Mouse (Mus musculus) thymus, postnatal 25 days (tissue): ENCODE results near the gene Fut2.

Source experiments
- DNase-seq: peaks from one replicate; pipeline ENCODE4 v3.0.0; 2022

Fut2 gene

DNA sequence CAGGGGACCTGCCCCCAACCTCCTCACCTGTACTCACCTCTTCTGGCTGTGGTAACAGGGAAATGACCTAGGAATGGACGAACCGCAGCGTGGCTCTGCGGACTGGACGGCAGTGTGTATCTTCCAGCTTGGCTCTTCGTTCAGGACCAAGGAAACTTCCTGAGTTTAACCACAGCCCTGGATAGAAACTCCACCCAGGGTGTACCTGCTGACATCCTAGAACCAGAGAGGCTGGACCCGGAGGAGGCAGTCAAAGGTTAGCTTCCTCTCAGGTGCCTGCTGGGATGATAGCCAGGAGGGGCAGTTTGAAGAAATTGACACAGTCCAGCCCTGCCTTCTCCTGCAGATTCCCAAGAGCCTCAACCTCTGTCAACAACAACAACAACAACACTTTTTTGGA, at the start of gene Fut2:
Fut2 (minus strand) TSS at position 234 of the 400 bp plus-strand sequence.
- DNase-seq, result no peak

DNA sequence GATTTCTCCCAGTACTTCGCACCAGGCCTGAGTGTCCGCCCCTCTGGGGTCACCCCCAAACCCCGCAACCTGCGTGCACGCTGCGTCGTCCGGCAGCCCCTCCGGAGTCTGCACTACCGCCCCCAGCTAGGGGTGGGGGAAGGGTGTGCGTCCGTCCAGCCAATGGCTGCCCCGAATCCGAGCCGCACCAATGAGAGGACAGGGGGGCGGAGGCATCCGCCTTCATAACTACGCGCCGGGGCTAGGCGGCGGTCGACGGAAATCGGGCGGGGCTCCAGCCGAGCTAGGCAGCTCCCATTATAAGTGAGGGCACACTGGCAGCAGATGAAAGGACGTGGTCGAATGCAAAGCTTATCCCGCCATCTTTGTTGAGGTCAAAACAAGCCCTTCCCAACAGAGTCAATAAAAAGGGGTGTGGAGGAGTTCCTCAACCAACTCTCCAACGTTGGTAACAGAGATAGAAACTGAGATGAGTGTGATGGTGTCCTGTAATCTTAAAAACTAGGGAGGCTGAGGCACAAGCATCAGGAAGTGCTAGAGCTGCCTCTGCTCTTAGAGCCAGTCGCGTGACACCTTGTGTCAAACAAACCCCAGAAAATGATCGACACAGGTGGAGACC, 49.0 kb upstream of the Fut2 start, which contains the start of gene Rpl18:
Rpl18 (plus strand) TSS at position 368 of the 619 bp plus-strand sequence.
- DNase-seq, result peak; percentile 97

- no peak for DNase-seq
These were observed 48.5 kb upstream of the Fut2 start for GRCm38 (mm10) chr7:45714630-45715089.

- DNase-seq, result no peak
These were observed 47.8 kb upstream of the Fut2 start for GRCm38 (mm10) chr7:45713881-45714520.

DNA sequence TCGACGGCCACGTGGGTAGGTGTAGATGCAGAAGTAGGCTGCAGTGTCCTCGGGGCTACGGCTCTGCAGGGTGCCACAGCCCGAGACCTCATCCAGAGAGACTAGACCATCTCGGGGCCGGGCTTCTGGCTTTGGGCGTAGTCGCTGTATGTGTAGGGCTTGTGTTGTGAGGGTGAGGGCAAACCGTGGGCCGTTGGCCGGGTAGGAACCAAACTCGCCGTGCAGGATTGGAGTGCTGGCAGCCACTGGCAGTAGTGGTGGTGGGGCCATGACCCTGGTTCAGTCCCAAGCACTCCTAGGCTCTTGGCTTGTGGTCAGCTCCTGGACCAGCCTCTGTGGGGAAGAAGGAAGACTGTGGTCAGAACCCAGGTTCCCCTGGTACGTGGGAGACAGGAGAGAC, 47.2 kb upstream of the Fut2 start:
- DNase-seq, result no peak

GRCm38 (mm10) chr7:45712022-45712757, 46.0 kb upstream of the Fut2 start:
- no peak for DNase-seq

- DNase-seq, result no peak
These were observed 45.3 kb upstream of the Fut2 start for GRCm38 (mm10) chr7:45711316-45712021.

GRCm38 (mm10) chr7:45710477-45711191, 44.4 kb upstream of the Fut2 start:
- no peak for DNase-seq

- DNase-seq, result no peak
These were observed 43.6 kb upstream of the Fut2 start for GRCm38 (mm10) chr7:45709677-45710355.

DNA sequence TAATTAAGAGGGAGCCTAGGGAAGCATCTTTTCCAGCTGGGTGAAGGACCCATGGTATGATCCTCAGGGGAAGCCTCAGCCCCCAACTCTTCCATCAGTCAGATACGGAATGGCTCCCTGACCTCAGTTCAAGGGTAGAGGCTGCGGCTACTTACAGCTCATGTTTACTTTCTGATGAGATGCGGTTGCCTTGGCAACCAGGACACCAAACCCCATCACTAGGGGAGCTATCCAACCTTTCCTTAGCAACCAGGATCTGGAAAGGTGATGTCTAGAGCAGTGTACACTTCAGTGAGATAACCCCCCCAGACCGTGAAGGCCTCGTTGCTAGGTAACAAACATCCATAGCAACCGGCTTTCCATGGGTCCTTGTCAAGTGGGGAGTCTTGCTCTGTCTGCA, 42.8 kb upstream of the Fut2 start:
- DNase-seq, result no peak

DNA sequence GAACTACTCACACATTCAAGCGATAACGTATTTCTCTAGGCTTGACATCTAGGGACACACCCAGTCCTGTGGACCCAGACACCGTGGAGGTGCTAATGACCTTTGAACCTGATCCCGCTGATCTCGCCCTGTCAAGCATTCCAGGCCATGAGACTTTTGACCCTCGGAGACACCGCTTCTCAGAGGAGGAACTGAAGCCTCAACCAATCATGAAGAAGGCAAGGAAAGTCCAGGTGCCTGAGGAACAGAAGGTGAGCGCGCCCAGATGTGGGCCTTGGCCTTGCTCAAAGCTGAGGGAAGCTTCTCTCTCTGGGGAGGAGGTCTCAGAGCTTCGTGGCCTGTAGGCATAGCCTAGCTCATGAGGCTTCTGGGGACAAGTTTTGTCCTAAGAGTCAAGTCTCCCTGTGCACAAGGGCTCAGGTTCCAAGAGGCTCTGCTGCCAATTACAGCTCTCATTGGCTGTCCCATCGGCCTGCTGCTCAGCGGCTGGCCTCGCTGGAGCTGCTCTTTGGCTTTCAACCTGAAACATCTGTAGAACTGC, 42.1 kb upstream of the Fut2 start:
- DNase-seq, result no peak

- DNase-seq, result peak; percentile 90
These were observed 41.3 kb upstream of the Fut2 start for GRCm38 (mm10) chr7:45707375-45707967.

- peak; percentile 94 for DNase-seq
These were observed 40.6 kb upstream of the Fut2 start for GRCm38 (mm10) chr7:45706721-45707241.

DNA sequence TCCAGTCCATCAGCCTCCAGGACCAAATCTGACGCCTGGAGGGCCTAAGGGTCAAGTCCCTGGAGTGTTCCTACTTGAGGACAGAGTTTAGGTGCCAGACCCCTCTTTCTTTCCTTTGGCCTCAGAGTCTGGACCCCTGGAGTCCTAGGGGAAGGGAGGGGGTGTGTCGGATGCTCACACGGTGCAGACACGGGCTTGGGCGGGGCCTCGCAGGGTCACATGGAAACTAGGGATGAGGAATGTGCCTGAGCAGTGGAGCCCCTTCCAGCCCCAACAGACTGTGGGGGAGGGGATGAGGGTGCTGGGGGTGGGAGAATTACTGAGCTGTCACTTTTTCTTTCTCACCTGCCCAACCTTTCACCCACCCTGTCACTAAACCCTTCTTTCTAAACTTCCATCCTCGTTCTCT, 39.7 kb upstream of the Fut2 start:
- peak; percentile 53 for DNase-seq

GRCm38 (mm10) chr7:45705443-45705864, 39.3 kb upstream of the Fut2 start:
- peak; percentile 49 for DNase-seq

GRCm38 (mm10) chr7:45704730-45705442, 38.7 kb upstream of the Fut2 start, which contains the start of gene Dbp:
TSS of gene Dbp (plus strand) at chr7:45705088.
- peak; percentile 99 for DNase-seq

- peak; percentile 61 for DNase-seq
These were observed 37.9 kb upstream of the Fut2 start for GRCm38 (mm10) chr7:45704046-45704559.

DNA sequence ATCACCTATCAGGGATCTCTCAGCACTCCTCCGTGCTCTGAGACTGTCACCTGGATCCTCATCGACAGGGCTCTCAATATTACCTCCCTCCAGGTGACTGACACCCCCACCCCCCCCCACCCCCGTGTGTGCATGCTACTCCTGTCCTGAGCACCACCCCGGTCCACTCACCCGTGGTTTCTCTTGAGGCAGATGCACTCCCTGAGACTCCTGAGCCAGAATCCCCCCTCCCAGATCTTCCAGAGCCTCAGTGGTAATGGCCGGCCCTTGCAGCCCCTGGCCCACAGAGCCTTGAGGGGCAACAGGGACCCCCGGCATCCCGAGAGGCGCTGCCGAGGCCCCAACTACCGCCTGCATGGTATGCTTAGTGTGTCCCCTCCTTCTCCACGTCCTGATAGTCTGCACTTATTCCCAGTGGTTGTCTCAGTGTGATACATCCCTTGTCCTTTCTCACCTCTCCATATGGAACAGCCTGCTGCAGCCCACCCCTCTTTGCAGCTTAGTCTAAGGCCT, 37.4 kb upstream of the Fut2 start:
- no peak for DNase-seq

DNA sequence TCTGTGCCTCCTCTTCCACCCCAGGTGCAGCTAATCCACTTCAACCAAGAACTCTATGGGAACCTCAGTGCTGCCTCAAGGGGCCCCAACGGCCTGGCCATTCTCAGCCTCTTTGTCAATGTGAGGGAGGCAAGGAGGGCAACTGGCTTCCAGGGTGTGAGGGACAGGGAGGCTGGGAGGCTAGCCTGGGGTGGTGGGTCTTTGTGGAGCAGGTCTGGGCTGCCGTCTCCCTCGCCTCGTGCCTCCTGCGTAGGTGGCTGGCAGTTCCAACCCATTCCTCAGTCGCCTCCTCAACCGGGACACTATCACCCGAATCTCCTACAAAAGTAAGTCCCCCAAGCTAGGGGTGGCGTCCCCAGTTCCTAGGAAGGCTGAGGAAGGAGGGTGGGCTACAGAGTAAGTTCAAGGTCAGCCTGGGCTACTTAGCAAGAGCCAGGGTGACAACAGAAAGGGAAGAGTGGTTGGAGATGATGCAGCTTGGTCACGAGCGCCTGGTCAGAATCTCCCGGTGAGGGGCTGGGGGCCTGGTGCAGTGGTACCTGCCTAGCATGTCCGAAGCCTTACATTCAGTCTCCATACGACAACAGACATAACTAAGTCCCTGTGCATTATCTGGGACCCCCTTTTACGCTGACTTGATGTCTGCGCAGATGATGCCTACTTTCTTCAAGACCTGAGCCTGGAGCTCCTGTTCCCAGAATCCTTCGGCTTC, 36.8 kb upstream of the Fut2 start:
- no peak for DNase-seq
